Mouse (Mus musculus): Measurements from ENCODE around the gene Nxf2. TPM values are rescaled to one million over a fixed set of nuclear protein-coding genes. Genes with fewer than 3 reads are reported as not detected.

The Nxf2 gene
- polyA plus RNA-seq (2014; fragmentation: Nextera tagmentation; extraction: Ambion mirVana), result 0.19 and 0.35 TPM in 2 replicates

- Histone ChIP-seq H3K9me3 (ENCODE audit: control insufficient read depth, low read length) (no peaks in the 10 kb centered on the region), H3K4me1 (ENCODE audit: control insufficient read depth, insufficient read depth, low read length) (no peaks in the 10 kb centered on the region), H3K36me3 (ENCODE audit: control insufficient read depth, insufficient read depth, low read length) (no peaks in the 10 kb centered on the region), H3K4me2 (ENCODE audit: low read depth) (peak within 1 kb of the TSS; percentile 27; the same call in 1 of the 2 replicates), H3K27me3 (ENCODE audit: control insufficient read depth, insufficient read depth, low read length) (no peaks in the 10 kb centered on the region), H3K27ac (ENCODE audit: low read depth, low read length) (no peak within 1 kb of the TSS), H3K9ac (ENCODE audit: low read length) (no peak within 1 kb of the TSS), H3K4me3 (ENCODE audit: low read depth, low read length) (peak within 1 kb of the TSS; percentile 21)
- no peak for DNase-seq (ENCODE audit: low spot score)
- ATAC-seq (ENCODE audit: insufficient read depth, low FRiP score, low TSS enrichment), result no peak
- WGBS, result 91% methylated on average over 19 of the region's 19 CpGs
Observed at GRCm38 (mm10) chrX:134964546-134964945, at the start of gene Nxf2. Nxf2 (minus strand) TSS chrX:134964754.

- H3K4me3 ChIP-seq (ENCODE audit: low read depth, low read length), result no peak overlapping the region
- H3K27ac ChIP-seq (ENCODE audit: low read depth, low read length), result no peak overlapping the region
- H3K4me2 ChIP-seq (ENCODE audit: low read depth), result no peak overlapping the region
- H3K9ac ChIP-seq (ENCODE audit: low read length), result no peak overlapping the region
- H3K27me3 ChIP-seq (ENCODE audit: control insufficient read depth, insufficient read depth, low read length), result no peaks in the 10 kb centered on the region
- WGBS, result 48% methylated on average over 3 of the region's 3 CpGs
- DNase-seq (ENCODE audit: low spot score), result no peak
- peaks cover 3% of the 10 kb centered on the region; the same call in 1 of the 2 replicates for H3K4me1 ChIP-seq (ENCODE audit: control insufficient read depth, insufficient read depth, low read length)
- no peak for ATAC-seq (ENCODE audit: insufficient read depth, low FRiP score, low TSS enrichment)
- no peaks in the 10 kb centered on the region for H3K9me3 ChIP-seq (ENCODE audit: control insufficient read depth, low read length)
- H3K36me3 ChIP-seq (ENCODE audit: control insufficient read depth, insufficient read depth, low read length), result no peaks in the 10 kb centered on the region
Observed at GRCm38 (mm10) chrX:135011381-135011780, 46.8 kb upstream of the Nxf2 start.

- H3K36me3 ChIP-seq (ENCODE audit: control insufficient read depth, insufficient read depth, low read length), result no peaks in the 10 kb centered on the region
Observed at GRCm38 (mm10) chrX:135009471-135009815, 44.9 kb upstream of the Nxf2 start.

GRCm38 (mm10) chrX:135008720-135009470 is 44.3 kb upstream of the Nxf2 start, which contains the start of gene Zmat1:
Zmat1 (minus strand) TSS chrX:135009209.
- Histone ChIP-seq H3K4me1 (ENCODE audit: control insufficient read depth, insufficient read depth, low read length) (peaks cover 3% of the 10 kb centered on the region; the same call in 1 of the 2 replicates), H3K9ac (ENCODE audit: low read length) (peak within 1 kb of the TSS; percentile 78), H3K9me3 (ENCODE audit: control insufficient read depth, low read length) (no peaks in the 10 kb centered on the region), H3K36me3 (ENCODE audit: control insufficient read depth, insufficient read depth, low read length) (no peaks in the 10 kb centered on the region), H3K4me2 (ENCODE audit: low read depth) (peak within 1 kb of the TSS; percentile 33), H3K27me3 (ENCODE audit: control insufficient read depth, insufficient read depth, low read length) (no peaks in the 10 kb centered on the region), H3K27ac (ENCODE audit: low read depth, low read length) (peak within 1 kb of the TSS; percentile 86), H3K4me3 (ENCODE audit: low read depth, low read length) (peak within 1 kb of the TSS; percentile 55)
- peak; percentile 86 for DNase-seq (ENCODE audit: low spot score)
- ATAC-seq (ENCODE audit: insufficient read depth, low FRiP score, low TSS enrichment), result peak; percentile 99
- WGBS, result 9% methylated on average over 41 of the region's 65 CpGs

More at GRCm38 (mm10) chrX:135009471-135009815, 44.9 kb upstream of the Nxf2 start:
- WGBS, result 31% methylated on average over 6 of the region's 6 CpGs
- no peak overlapping the region for H3K9ac ChIP-seq (ENCODE audit: low read length)
- no peaks in the 10 kb centered on the region for H3K9me3 ChIP-seq (ENCODE audit: control insufficient read depth, low read length)
- DNase-seq (ENCODE audit: low spot score) (no peak), ATAC-seq (ENCODE audit: insufficient read depth, low FRiP score, low TSS enrichment) (no peak)
- peak overlapping the region; percentile 33; the same call in 1 of the 2 replicates for H3K4me2 ChIP-seq (ENCODE audit: low read depth)
- H3K27me3 ChIP-seq (ENCODE audit: control insufficient read depth, insufficient read depth, low read length), result no peaks in the 10 kb centered on the region
- H3K4me1 ChIP-seq (ENCODE audit: control insufficient read depth, insufficient read depth, low read length), result peaks cover 3% of the 10 kb centered on the region; the same call in 1 of the 2 replicates
- peak overlapping the region; percentile 55 for H3K4me3 ChIP-seq (ENCODE audit: low read depth, low read length)
- H3K27ac ChIP-seq (ENCODE audit: low read depth, low read length), result 0 out of 2 replicates have a peak overlapping the region, but pooled peaks have one; percentile 86

- Histone ChIP-seq H3K4me2 (ENCODE audit: low read depth) (peak overlapping the region; percentile 32; the same call in 1 of the 2 replicates), H3K27ac (ENCODE audit: low read depth, low read length) (no peak overlapping the region), H3K36me3 (ENCODE audit: control insufficient read depth, insufficient read depth, low read length) (no peaks in the 10 kb centered on the region), H3K4me3 (ENCODE audit: low read depth, low read length) (peak overlapping the region; percentile 55), H3K9ac (ENCODE audit: low read length) (no peak overlapping the region), H3K9me3 (ENCODE audit: control insufficient read depth, low read length) (no peaks in the 10 kb centered on the region), H3K4me1 (ENCODE audit: control insufficient read depth, insufficient read depth, low read length) (peaks cover 3% of the 10 kb centered on the region; the same call in 1 of the 2 replicates), H3K27me3 (ENCODE audit: control insufficient read depth, insufficient read depth, low read length) (no peaks in the 10 kb centered on the region)
- WGBS, result 37% methylated on average over 4 of the region's 5 CpGs
- no peak for ATAC-seq (ENCODE audit: insufficient read depth, low FRiP score, low TSS enrichment)
- DNase-seq (ENCODE audit: low spot score), result no peak
Observed at GRCm38 (mm10) chrX:135008021-135008420, 43.5 kb upstream of the Nxf2 start.

GRCm38 (mm10) chrX:134963305-134964094 is 1.1 kb downstream of the Nxf2 start:
- Histone ChIP-seq H3K27ac (ENCODE audit: low read depth, low read length) (no peak overlapping the region), H3K27me3 (ENCODE audit: control insufficient read depth, insufficient read depth, low read length) (no peaks in the 10 kb centered on the region), H3K4me2 (ENCODE audit: low read depth) (peak overlapping the region; percentile 27; the same call in 1 of the 2 replicates), H3K9ac (ENCODE audit: low read length) (no peak overlapping the region), H3K9me3 (ENCODE audit: control insufficient read depth, low read length) (no peaks in the 10 kb centered on the region), H3K4me1 (ENCODE audit: control insufficient read depth, insufficient read depth, low read length) (no peaks in the 10 kb centered on the region), H3K4me3 (ENCODE audit: low read depth, low read length) (peak overlapping the region; percentile 21), H3K36me3 (ENCODE audit: control insufficient read depth, insufficient read depth, low read length) (no peaks in the 10 kb centered on the region)
- ATAC-seq (ENCODE audit: insufficient read depth, low FRiP score, low TSS enrichment) (peak; percentile 86), DNase-seq (ENCODE audit: low spot score) (peak; percentile 70)
- 58% methylated on average over 33 of the region's 53 CpGs for WGBS

- 37% methylated on average over 5 of the region's 5 CpGs for WGBS
- Histone ChIP-seq H3K9ac (ENCODE audit: low read length) (no peak overlapping the region), H3K9me3 (ENCODE audit: control insufficient read depth, low read length) (no peaks in the 10 kb centered on the region)
Observed at GRCm38 (mm10) chrX:134930361-134930760, 34.2 kb downstream of the Nxf2 start.

GRCm38 (mm10) chrX:134929927-134930326 is 34.6 kb downstream of the Nxf2 start:
- Histone ChIP-seq H3K9ac (ENCODE audit: low read length) (no peak overlapping the region), H3K9me3 (ENCODE audit: control insufficient read depth, low read length) (no peaks in the 10 kb centered on the region), H3K27me3 (ENCODE audit: control insufficient read depth, insufficient read depth, low read length) (no peaks in the 10 kb centered on the region), H3K4me2 (ENCODE audit: low read depth) (no peak overlapping the region), H3K36me3 (ENCODE audit: control insufficient read depth, insufficient read depth, low read length) (no peaks in the 10 kb centered on the region), H3K27ac (ENCODE audit: low read depth, low read length) (no peak overlapping the region), H3K4me1 (ENCODE audit: control insufficient read depth, insufficient read depth, low read length) (no peaks in the 10 kb centered on the region), H3K4me3 (ENCODE audit: low read depth, low read length) (no peak overlapping the region)
- WGBS, result 78% methylated on average over 5 of the region's 5 CpGs
- DNase-seq (ENCODE audit: low spot score) (no peak), ATAC-seq (ENCODE audit: insufficient read depth, low FRiP score, low TSS enrichment) (no peak)

More at GRCm38 (mm10) chrX:134930361-134930760, 34.2 kb downstream of the Nxf2 start:
- DNase-seq (ENCODE audit: low spot score) (peak; percentile 39), ATAC-seq (ENCODE audit: insufficient read depth, low FRiP score, low TSS enrichment) (no peak)
- no peaks in the 10 kb centered on the region for H3K4me1 ChIP-seq (ENCODE audit: control insufficient read depth, insufficient read depth, low read length)
- H3K4me3 ChIP-seq (ENCODE audit: low read depth, low read length), result no peak overlapping the region
- H3K36me3 ChIP-seq (ENCODE audit: control insufficient read depth, insufficient read depth, low read length), result no peaks in the 10 kb centered on the region
- no peak overlapping the region for H3K4me2 ChIP-seq (ENCODE audit: low read depth)
- no peaks in the 10 kb centered on the region for H3K27me3 ChIP-seq (ENCODE audit: control insufficient read depth, insufficient read depth, low read length)
- H3K27ac ChIP-seq (ENCODE audit: low read depth, low read length), result no peak overlapping the region

All from neural tube, embryonic 11.5 days (tissue).